Mouse (Mus musculus) MEL (cell line): ENCODE measurements around the gene AW549877.

Source experiments
- CTCF ChIP-seq, 3 experiments: IDR thresholded peaks in 2 of 3; conservative IDR thresholded peaks in 1 of 3; 2 replicates each; pipeline ENCODE4 v1.5.1; 2011 to 2012; ENCODE audit warnings: low read length in 3 of 3, low read depth in 2 of 3, mild to moderate bottlenecking in 2 of 3, improper control_type of control experiment in 1 of 3, inconsistent platforms in 1 of 3, mixed read lengths in 1 of 3, moderate library complexity in 1 of 3; ENCODE audit not compliant: control insufficient read depth in 1 of 3, insufficient read depth in 1 of 3, poor library complexity in 1 of 3, severe bottlenecking in 1 of 3
- ELF1 ChIP-seq: IDR thresholded peaks from 2 replicates; pipeline ENCODE4 v1.6.1; 2014; ENCODE audit warnings: low read depth, mild to moderate bottlenecking, inconsistent platforms, low read length, improper control_type of control experiment, moderate library complexity
- POLR2A ChIP-seq, 2 experiments: IDR thresholded peaks; 2 replicates each; pipeline ENCODE4 v1.6.1; 2011 to 2012; ENCODE audit warnings: low read length in 2 of 2, mild to moderate bottlenecking in 2 of 2, control low read depth in 1 of 2, improper control_type of control experiment in 1 of 2, low read depth in 1 of 2, moderate library complexity in 1 of 2; ENCODE audit not compliant: control insufficient read depth in 1 of 2, insufficient read depth in 1 of 2, poor library complexity in 1 of 2
- RAD21 ChIP-seq: IDR thresholded peaks from 2 replicates; pipeline ENCODE4 v1.6.1; 2011; ENCODE audit warnings: mild to moderate bottlenecking, low read depth, low read length, improper control_type of control experiment
- UBTF ChIP-seq: IDR thresholded peaks from 2 replicates; pipeline ENCODE4 v1.6.1; 2012; ENCODE audit warnings: low read depth, mild to moderate bottlenecking, inconsistent platforms, low read length, improper control_type of control experiment, moderate library complexity, borderline replicate concordance; ENCODE audit not compliant: insufficient read depth
- USF1 ChIP-seq: IDR thresholded peaks from 2 replicates; pipeline ENCODE4 v1.6.1; 2014; ENCODE audit warnings: low read depth, mild to moderate bottlenecking, inconsistent platforms, low read length, improper control_type of control experiment, moderate library complexity
- ZKSCAN1 ChIP-seq: IDR thresholded peaks from 2 replicates; pipeline ENCODE4 v1.6.1; 2012; ENCODE audit warnings: low read depth, mild to moderate bottlenecking, inconsistent platforms, low read length, improper control_type of control experiment, moderate library complexity

GRCm38 (mm10) chr15:3982732-3983131 is 12.8 kb downstream of the AW549877 start:
- TF ChIP-seq USF1, result no peak
- no peak for TF ChIP-seq POLR2A (IDR thresholded peaks at IDR 0.05; ENCODE audit: control insufficient read depth in 1 of 2, insufficient read depth in 1 of 2, low read depth in 1 of 2, low read length in 2 of 2, poor library complexity in 1 of 2)
- no peak for TF ChIP-seq ZKSCAN1
- TF ChIP-seq RAD21, result no peak
- TF ChIP-seq CTCF (IDR thresholded peaks at IDR 0.05 in 2 of 3, conservative IDR thresholded peaks at IDR 0.05 in 1 of 3; ENCODE audit: control insufficient read depth in 1 of 3, insufficient read depth in 1 of 3, low read depth in 2 of 3, low read length in 3 of 3, poor library complexity in 1 of 3, severe bottlenecking in 1 of 3), result no peak
- no peak for TF ChIP-seq ELF1
- TF ChIP-seq UBTF, result no peak
